Mouse (Mus musculus): ENCODE data around the gene Cdk5rap2. TPM values are rescaled to one million over a fixed set of nuclear protein-coding genes. Genes with fewer than 3 reads are reported as not detected.
A peak's percentile ranks its signal among the peaks of the same experiment; 100 is the strongest.

The Cdk5rap2 gene
- polyA plus RNA-seq, 1 experiment from 2014 or later = 14.8 TPM

- 0 out of 2 replicates have a peak, but pooled peaks have one; percentile 33 for ATAC-seq (ENCODE audit: insufficient read depth, low FRiP score)
- 86% methylated on average over 11 of the region's 11 CpGs for WGBS
These were observed 45.0 kb downstream of the Cdk5rap2 start for GRCm38 (mm10) chr4:70365061-70365858.

GRCm38 (mm10) chr4:70361366-70361765 is 48.9 kb downstream of the Cdk5rap2 start:
- 56% methylated on average over 4 of the region's 4 CpGs for WGBS
- Histone ChIP-seq H3K9ac (ENCODE audit: low read length) (no peak overlapping the region), H3K27me3 (ENCODE audit: control insufficient read depth, insufficient read depth, low read length) (no peaks in the 10 kb centered on the region), H3K9me3 (replicated peaks; ENCODE audit: control insufficient read depth, low read length) (no peaks in the 10 kb centered on the region), H3K4me1 (ENCODE audit: control insufficient read depth, insufficient read depth, low read length) (no peaks in the 10 kb centered on the region), H3K27ac (ENCODE audit: low read length) (no peak overlapping the region), H3K4me3 (replicated peaks; ENCODE audit: low read length) (no peak overlapping the region), H3K4me2 (ENCODE audit: low read depth, low read length) (no peak overlapping the region), H3K36me3 (ENCODE audit: control insufficient read depth, insufficient read depth, low read length) (peaks cover 3% of the 10 kb centered on the region; the same call in 1 of the 2 replicates)
- no peak for ATAC-seq (ENCODE audit: insufficient read depth, low FRiP score)

More at GRCm38 (mm10) chr4:70365061-70365858, 45.0 kb downstream of the Cdk5rap2 start:
- Histone ChIP-seq H3K9ac (ENCODE audit: low read length) (no peak overlapping the region), H3K4me3 (replicated peaks; ENCODE audit: low read length) (no peak overlapping the region), H3K4me2 (ENCODE audit: low read depth, low read length) (no peak overlapping the region), H3K4me1 (ENCODE audit: control insufficient read depth, insufficient read depth, low read length) (no peaks in the 10 kb centered on the region), H3K9me3 (replicated peaks; ENCODE audit: control insufficient read depth, low read length) (no peaks in the 10 kb centered on the region), H3K27me3 (ENCODE audit: control insufficient read depth, insufficient read depth, low read length) (no peaks in the 10 kb centered on the region), H3K36me3 (ENCODE audit: control insufficient read depth, insufficient read depth, low read length) (no peaks in the 10 kb centered on the region), H3K27ac (ENCODE audit: low read length) (no peak overlapping the region)

- peaks cover 10% of the 10 kb centered on the region; the same call in 1 of the 2 replicates for H3K36me3 ChIP-seq (ENCODE audit: control insufficient read depth, insufficient read depth, low read length)
- H3K9me3 ChIP-seq (replicated peaks; ENCODE audit: control insufficient read depth, low read length) = no peaks in the 10 kb centered on the region
- WGBS = 53% methylated on average over 9 of the region's 9 CpGs
These were observed 54.4 kb downstream of the Cdk5rap2 start for GRCm38 (mm10) chr4:70355659-70356350.

GRCm38 (mm10) chr4:70354448-70354847 is 55.8 kb downstream of the Cdk5rap2 start:
- Histone ChIP-seq H3K4me1 (ENCODE audit: control insufficient read depth, insufficient read depth, low read length) (no peaks in the 10 kb centered on the region), H3K9me3 (replicated peaks; ENCODE audit: control insufficient read depth, low read length) (no peaks in the 10 kb centered on the region), H3K9ac (ENCODE audit: low read length) (no peak overlapping the region), H3K27me3 (ENCODE audit: control insufficient read depth, insufficient read depth, low read length) (no peaks in the 10 kb centered on the region), H3K4me2 (ENCODE audit: low read depth, low read length) (no peak overlapping the region), H3K27ac (ENCODE audit: low read length) (no peak overlapping the region), H3K4me3 (replicated peaks; ENCODE audit: low read length) (no peak overlapping the region), H3K36me3 (ENCODE audit: control insufficient read depth, insufficient read depth, low read length) (0 out of 2 replicates have a peak, but pooled peaks cover 7% of the 10 kb centered on the region)
- WGBS = 96% methylated on average over 14 of the region's 14 CpGs
- no peak for ATAC-seq (ENCODE audit: insufficient read depth, low FRiP score)

More at GRCm38 (mm10) chr4:70355659-70356350, 54.4 kb downstream of the Cdk5rap2 start:
- Histone ChIP-seq H3K27ac (ENCODE audit: low read length) (no peak overlapping the region), H3K27me3 (ENCODE audit: control insufficient read depth, insufficient read depth, low read length) (no peaks in the 10 kb centered on the region), H3K4me2 (ENCODE audit: low read depth, low read length) (no peak overlapping the region), H3K4me3 (replicated peaks; ENCODE audit: low read length) (no peak overlapping the region), H3K9ac (ENCODE audit: low read length) (no peak overlapping the region), H3K4me1 (ENCODE audit: control insufficient read depth, insufficient read depth, low read length) (no peaks in the 10 kb centered on the region)
- ATAC-seq (ENCODE audit: insufficient read depth, low FRiP score) = peak; percentile 77; the same call in 1 of the 2 replicates

GRCm38 (mm10) chr4:70353656-70354055 is 56.6 kb downstream of the Cdk5rap2 start:
- 83% methylated on average over 3 of the region's 3 CpGs for WGBS
- no peak for ATAC-seq (ENCODE audit: insufficient read depth, low FRiP score)

GRCm38 (mm10) chr4:70335444-70336144 is 74.6 kb downstream of the Cdk5rap2 start:
- no peak for ATAC-seq (ENCODE audit: insufficient read depth, low FRiP score)
- Histone ChIP-seq H3K9me3 (replicated peaks; ENCODE audit: control insufficient read depth, low read length) (no peaks in the 10 kb centered on the region), H3K36me3 (ENCODE audit: control insufficient read depth, insufficient read depth, low read length) (no peaks in the 10 kb centered on the region), H3K4me2 (ENCODE audit: low read depth, low read length) (no peak overlapping the region), H3K27me3 (ENCODE audit: control insufficient read depth, insufficient read depth, low read length) (no peaks in the 10 kb centered on the region), H3K4me3 (replicated peaks; ENCODE audit: low read length) (no peak overlapping the region), H3K4me1 (ENCODE audit: control insufficient read depth, insufficient read depth, low read length) (no peaks in the 10 kb centered on the region), H3K27ac (ENCODE audit: low read length) (no peak overlapping the region), H3K9ac (ENCODE audit: low read length) (no peak overlapping the region)
- 59% methylated on average over 11 of the region's 11 CpGs for WGBS

More at GRCm38 (mm10) chr4:70353656-70354055, 56.6 kb downstream of the Cdk5rap2 start:
- Histone ChIP-seq H3K36me3 (ENCODE audit: control insufficient read depth, insufficient read depth, low read length) (0 out of 2 replicates have a peak, but pooled peaks cover 7% of the 10 kb centered on the region), H3K4me1 (ENCODE audit: control insufficient read depth, insufficient read depth, low read length) (no peaks in the 10 kb centered on the region), H3K27me3 (ENCODE audit: control insufficient read depth, insufficient read depth, low read length) (no peaks in the 10 kb centered on the region), H3K9ac (ENCODE audit: low read length) (no peak overlapping the region), H3K4me3 (replicated peaks; ENCODE audit: low read length) (no peak overlapping the region), H3K27ac (ENCODE audit: low read length) (no peak overlapping the region), H3K9me3 (replicated peaks; ENCODE audit: control insufficient read depth, low read length) (no peaks in the 10 kb centered on the region), H3K4me2 (ENCODE audit: low read depth, low read length) (no peak overlapping the region)

- no peak overlapping the region for H3K4me3 ChIP-seq (replicated peaks; ENCODE audit: low read length)
- WGBS = 61% methylated on average over 4 of the region's 4 CpGs
- ATAC-seq (ENCODE audit: insufficient read depth, low FRiP score) = no peak
These were observed 75.2 kb downstream of the Cdk5rap2 start for GRCm38 (mm10) chr4:70334995-70335394.

GRCm38 (mm10) chr4:70332981-70333380 is 77.3 kb downstream of the Cdk5rap2 start:
- Histone ChIP-seq H3K9ac (ENCODE audit: low read length) (no peak overlapping the region), H3K36me3 (ENCODE audit: control insufficient read depth, insufficient read depth, low read length) (no peaks in the 10 kb centered on the region), H3K9me3 (replicated peaks; ENCODE audit: control insufficient read depth, low read length) (no peaks in the 10 kb centered on the region), H3K4me1 (ENCODE audit: control insufficient read depth, insufficient read depth, low read length) (no peaks in the 10 kb centered on the region), H3K27me3 (ENCODE audit: control insufficient read depth, insufficient read depth, low read length) (no peaks in the 10 kb centered on the region), H3K4me3 (replicated peaks; ENCODE audit: low read length) (no peak overlapping the region), H3K4me2 (ENCODE audit: low read depth, low read length) (no peak overlapping the region), H3K27ac (ENCODE audit: low read length) (no peak overlapping the region)
- WGBS = 87% methylated on average over 6 of the region's 6 CpGs
- no peak for ATAC-seq (ENCODE audit: insufficient read depth, low FRiP score)

More at GRCm38 (mm10) chr4:70334995-70335394, 75.2 kb downstream of the Cdk5rap2 start:
- H3K27ac ChIP-seq (ENCODE audit: low read length) = no peak overlapping the region
- no peaks in the 10 kb centered on the region for H3K9me3 ChIP-seq (replicated peaks; ENCODE audit: control insufficient read depth, low read length)
- no peak overlapping the region for H3K4me2 ChIP-seq (ENCODE audit: low read depth, low read length)
- no peaks in the 10 kb centered on the region for H3K27me3 ChIP-seq (ENCODE audit: control insufficient read depth, insufficient read depth, low read length)
- H3K36me3 ChIP-seq (ENCODE audit: control insufficient read depth, insufficient read depth, low read length) = no peaks in the 10 kb centered on the region
- no peak overlapping the region for H3K9ac ChIP-seq (ENCODE audit: low read length)
- H3K4me1 ChIP-seq (ENCODE audit: control insufficient read depth, insufficient read depth, low read length) = no peaks in the 10 kb centered on the region

Data from stomach, embryonic 16.5 days (tissue).